Mouse (Mus musculus) megakaryocyte, embryonic 14.5 days (primary cell): ENCODE data around the gene Nptn.

Experiments used
- FLI1 ChIP-seq: IDR thresholded peaks from 2 replicates; pipeline ENCODE4 v1.6.1; 2012; ENCODE audit warnings: low read length, inconsistent platforms, mixed read lengths
- GATA1 ChIP-seq: IDR thresholded peaks from 3 replicates; pipeline ENCODE4 v1.6.1; 2012; ENCODE audit warnings: mixed read lengths, low read length, inconsistent platforms, borderline replicate concordance

DNA sequence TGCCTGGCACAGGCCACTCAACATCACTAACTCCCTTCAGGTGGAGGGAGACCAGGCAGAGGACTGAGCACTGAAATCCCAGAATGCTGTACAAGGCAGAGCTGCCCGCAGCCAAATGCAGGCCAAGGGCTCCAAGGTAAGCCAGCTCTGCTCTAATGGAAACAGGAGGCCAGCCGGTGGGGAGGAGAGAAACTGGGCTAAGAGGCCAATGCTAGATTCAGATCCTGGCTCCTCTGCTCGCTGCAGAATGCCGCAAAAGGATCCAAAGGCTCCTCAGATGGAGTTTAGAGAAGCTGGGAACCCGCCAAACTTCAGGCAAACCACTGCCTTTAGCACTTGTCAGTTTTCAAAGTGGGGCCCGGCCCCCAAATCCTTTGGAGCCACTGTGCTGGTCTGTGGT is 48.7 kb upstream of the Nptn start:
- TF ChIP-seq GATA1 (no peak), FLI1 (no peak)
